Mouse (Mus musculus) adrenal gland, postnatal 10 days (tissue): Measurements from ENCODE around the gene Ncs1. TPM values are rescaled to one million over a fixed set of nuclear protein-coding genes. Genes with fewer than 3 reads are reported as not detected.
A peak's percentile ranks its signal among the peaks of the same experiment; 100 is the strongest.

Experiments used
- DNase-seq: peaks from one replicate; pipeline ENCODE4 v3.0.0; 2021; ENCODE audit warnings: mixed read lengths
- total RNA-seq, 2 experiments: library from RNA; stranded (reverse); gene quantifications; 2 replicates each; pipeline ENCODE4 v1.2.3; 2021

The Ncs1 gene
- total RNA-seq, 2 experiments from 2014 or later: 4.2 to 6.8 TPM

- peak; percentile 50 for DNase-seq
These were observed 94.2 kb downstream of the Ncs1 start for GRCm38 (mm10) chr2:31339826-31340225.

DNA sequence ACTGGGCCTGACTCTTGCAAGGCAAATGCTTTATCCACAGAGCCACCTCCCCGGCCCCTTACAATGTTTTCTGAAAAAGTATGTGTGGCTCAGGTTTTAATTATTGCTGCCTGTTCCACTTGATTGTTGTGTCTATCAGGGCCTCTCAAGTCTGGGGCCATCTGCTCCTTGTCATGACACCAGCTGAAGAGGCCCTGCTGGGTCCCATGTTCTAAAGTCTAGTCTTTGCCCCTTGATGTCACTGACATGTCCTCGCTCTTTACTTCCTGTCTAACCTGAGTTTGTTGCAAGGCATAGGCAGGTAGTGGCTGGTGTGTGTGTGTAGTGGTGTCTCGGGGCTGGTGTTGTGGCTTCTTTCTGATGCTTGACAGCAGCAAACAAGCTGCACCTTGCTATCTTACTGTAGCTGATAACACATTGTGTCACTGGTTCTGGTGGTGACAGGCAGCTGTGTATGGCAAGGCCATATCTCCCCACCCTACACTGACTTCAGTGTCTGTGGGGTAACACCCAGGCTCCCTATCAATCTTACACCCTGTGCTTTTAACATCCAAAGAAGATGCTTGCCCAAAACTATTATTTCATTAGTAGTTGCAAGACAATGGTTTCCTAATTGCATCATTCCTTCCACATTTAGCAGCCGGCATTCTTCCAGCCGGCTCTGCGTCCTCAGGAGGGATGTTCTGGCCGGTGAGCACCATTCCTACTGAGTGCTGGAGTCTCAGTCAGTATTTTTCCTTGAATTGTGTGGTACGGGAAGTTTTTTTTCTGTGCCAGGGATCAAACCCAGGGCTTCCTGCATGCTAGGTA, 96.3 kb downstream of the Ncs1 start:
- DNase-seq: no peak

Other genes with a start within 250 kb of the Ncs1 start
- gene Fnbp1, start 103.8 kb upstream of the Ncs1 start, total RNA-seq: 10 to 100 TPM; 48.1 to 58.5 TPM
- 10 to 100 TPM; 41.7 to 56.4 TPM for gene Gpr107, start 93.5 kb upstream of the Ncs1 start, total RNA-seq
- 1 to 10 TPM; 6.4 to 9.4 TPM for gene Hmcn2, start 68.6 kb downstream of the Ncs1 start, total RNA-seq
- 100 to 1,000 TPM in 1 of 2 experiments, 10 to 100 TPM in 1; 61.2 to 175 TPM for gene Ass1, start 224.4 kb downstream of the Ncs1 start, total RNA-seq